Mouse (Mus musculus): Measurements from ENCODE around the gene Bcr.

The Bcr gene

DNA sequence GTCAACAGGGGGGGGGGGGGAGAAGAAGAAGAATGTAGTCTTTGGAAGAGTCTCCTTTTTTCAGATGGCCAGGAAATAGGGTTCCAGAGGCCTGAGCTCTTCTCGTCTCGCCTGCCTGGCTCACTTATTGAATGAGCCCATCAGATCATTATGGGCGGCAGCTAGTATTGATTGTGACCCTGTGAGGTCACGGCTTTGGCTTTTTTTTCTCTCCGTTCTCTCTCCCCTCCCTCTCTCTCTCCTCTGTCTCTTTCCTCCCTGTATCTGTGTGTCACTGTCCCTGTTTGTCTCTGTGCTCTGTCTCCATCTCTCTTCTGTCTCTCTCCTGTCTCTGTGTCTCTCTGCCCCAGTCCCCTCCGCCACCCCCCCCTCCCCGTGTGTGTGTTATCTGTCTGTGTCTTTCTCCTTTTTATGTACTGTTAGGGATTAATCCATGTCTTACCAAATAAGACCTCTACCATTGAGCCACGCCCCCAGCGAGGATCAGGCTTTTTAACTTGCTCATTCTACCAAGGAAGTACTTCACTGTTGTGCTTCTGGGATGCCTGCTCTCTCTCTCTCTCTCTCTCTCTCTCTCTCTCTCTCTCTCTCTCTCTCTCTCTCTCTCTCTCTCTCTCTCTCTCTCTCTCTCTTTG is 1.5 kb upstream of the Bcr start:
- peak; percentile 50 for DNase-seq

DNA sequence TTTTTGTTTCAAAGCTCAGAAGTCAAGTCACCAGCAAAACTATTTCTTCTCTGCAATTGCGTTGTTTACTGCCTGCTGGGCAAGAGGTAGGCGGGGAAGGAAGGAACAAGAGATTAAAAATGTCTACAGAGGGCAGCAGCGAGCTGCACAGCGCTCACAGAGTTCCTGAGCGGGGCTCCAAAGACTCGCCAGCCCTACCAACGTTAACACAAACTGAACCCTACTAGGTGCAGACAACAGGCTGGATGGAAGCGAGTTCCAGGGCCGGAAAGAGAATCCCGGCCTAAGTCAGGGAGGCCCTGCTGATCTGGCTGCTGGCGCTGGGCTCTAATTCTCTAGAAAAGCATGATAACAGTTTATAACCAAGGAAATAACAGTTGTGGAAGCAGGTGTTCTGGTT is 996 bp upstream of the Bcr start:
- DNase-seq, result peak; percentile 80

- DNase-seq, result peak; percentile 64
Measured at GRCm38 (mm10) chr10:75060843-75061235, 447 bp downstream of the Bcr start.

GRCm38 (mm10) chr10:75061341-75062188 is 1.2 kb downstream of the Bcr start:
- peak; percentile 53 for DNase-seq

DNA sequence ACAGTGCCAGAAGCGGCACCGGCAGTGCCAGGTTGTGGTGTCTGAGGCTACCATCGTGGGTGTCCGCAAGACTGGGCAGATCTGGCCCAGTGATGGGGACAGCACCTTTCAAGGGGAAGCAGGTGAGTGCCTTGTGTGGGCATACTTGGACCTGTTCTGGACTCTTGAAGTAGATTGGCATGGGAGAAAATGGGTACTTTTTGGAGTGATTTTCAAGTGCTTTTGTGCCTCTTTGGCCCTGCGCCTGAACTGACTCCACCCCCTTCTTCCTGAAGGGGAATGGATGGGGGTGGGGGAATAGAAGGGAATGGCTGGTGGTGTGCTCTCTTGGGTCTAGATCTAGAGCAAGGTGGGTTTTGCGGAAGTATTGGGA is 1.8 kb downstream of the Bcr start:
- no peak for DNase-seq

DNA sequence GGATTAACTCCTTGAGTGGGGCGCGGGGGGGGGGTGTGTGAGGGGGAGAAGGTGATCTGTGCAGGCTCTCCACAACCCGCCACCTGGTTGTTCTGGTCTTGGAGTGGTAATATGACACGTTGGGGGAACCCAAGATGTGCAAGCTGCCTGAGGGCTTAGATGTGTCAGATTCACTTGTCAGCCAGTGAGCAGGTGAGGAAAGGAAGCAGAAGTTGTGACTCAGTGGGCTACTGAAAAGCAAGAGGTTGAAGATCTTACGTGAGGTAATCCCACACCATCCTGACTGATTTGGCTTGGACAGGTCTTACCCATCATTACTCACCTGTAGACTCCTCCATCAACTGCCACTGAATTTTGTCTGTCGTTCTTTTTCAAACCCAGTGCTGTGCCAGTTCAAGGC is 2.2 kb downstream of the Bcr start:
- no peak for DNase-seq

- no peak for DNase-seq
Measured at GRCm38 (mm10) chr10:75063301-75063965, 3.0 kb downstream of the Bcr start.

- no peak for DNase-seq
Measured at GRCm38 (mm10) chr10:75065691-75066090, 5.3 kb downstream of the Bcr start.

- no peak for DNase-seq
Measured at GRCm38 (mm10) chr10:75067446-75067845, 7.1 kb downstream of the Bcr start.

GRCm38 (mm10) chr10:75068086-75068485 is 7.7 kb downstream of the Bcr start:
- no peak for DNase-seq

GRCm38 (mm10) chr10:75068624-75069328 is 8.4 kb downstream of the Bcr start:
- DNase-seq, result no peak

DNA sequence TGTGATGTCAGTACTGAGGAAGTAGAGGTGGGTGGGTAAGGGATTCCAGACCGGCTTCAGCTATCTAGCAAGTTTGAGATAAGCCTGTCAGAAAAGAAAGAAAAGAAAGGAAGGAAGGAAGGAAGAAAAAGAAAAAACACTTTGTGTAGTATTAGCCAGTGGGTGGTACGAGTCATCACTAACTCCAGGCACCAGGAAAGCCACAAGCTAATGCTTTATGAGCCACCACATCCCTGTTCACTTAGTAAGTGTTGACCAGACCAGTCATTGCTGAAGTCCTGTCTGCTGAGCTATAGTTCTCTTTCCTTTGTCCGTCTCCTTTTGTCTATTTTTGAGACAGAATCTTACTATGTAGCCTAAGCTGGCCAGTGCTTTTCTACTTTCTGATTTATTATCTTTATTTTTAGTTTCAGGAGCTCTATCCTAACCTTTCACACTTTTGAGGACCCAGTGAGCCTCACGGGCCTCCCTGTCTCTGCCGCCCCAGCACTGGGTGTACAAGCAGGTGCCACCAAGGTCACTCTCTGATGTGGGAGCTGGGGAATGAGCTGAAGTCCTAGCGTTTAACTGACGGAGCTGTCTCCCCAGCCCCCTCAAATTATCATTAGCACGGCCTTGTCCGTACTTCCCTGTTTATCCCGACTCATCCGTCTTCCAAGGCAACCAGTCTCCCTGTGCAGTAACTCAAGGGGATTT is 10.0 kb downstream of the Bcr start:
- no peak for DNase-seq

DNA sequence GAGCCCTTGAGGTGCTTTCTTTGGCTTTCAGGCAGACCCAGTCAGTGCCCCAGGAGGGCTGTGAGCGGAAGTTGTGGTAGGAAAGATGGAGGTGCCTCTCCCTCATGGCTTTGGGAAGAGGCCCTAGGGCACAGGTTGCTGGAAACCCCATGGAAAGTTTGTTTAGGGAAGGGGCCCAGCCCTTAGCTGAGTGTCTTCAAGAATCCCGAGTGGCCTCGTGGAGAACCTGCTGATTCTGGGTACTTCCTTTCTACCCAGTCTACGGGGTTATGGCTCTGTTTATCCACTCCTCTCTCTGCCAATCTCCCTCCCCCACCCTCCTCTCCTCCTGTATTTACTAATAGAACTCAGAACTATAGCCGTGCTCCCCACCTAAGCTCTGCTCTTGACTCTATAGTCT is 15.3 kb downstream of the Bcr start:
- DNase-seq, result no peak

DNA sequence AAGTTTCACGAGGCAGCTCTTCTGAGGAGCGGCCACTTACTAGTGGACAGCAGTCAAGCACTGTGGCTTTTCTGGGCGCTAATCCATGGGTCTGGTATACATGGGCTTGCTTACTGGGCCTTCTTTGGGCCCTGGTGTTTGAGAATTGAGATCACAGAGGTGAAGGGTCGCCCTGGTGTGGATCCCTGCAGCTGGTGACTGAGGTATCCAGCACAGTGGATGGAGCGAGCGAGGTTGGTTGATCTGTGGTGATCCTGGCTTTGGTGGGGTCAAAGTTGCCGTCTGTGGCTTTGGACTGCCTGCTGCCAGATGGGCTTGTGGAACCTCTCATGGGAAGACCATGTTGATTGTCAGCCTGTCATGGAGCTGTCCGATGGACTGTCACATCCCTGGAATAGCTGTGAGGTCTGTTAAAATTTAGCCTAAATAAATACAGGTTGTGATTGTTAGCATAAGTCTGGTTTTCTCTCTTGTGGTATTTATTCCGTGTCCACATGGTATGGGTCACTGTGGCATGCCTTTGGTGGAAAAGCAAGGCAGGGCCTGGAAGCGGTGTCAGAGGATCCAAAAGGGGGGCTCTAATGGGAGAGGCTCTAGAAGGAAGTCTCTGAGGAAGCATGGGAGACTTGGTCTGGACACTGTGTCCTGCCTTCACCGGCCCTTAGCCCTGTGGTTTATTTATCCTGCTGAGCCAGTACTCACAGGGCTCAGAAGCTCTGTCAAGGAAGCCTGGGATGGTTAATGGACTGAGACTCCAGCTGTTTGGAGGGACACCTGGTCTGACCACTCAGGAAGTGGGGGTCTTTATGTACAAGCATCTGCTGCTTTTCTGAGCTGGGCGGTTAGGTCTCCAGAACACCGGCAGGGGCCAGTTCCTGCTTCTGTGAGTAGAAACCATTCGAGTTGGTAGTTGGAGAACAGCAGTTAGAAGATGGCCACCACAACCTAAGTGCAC is 18.1 kb downstream of the Bcr start:
- DNase-seq, result no peak

- DNase-seq, result no peak
Measured at GRCm38 (mm10) chr10:75085330-75085729, 24.9 kb downstream of the Bcr start.

GRCm38 (mm10) chr10:75088471-75088870 is 28.1 kb downstream of the Bcr start:
- DNase-seq, result no peak

DNA sequence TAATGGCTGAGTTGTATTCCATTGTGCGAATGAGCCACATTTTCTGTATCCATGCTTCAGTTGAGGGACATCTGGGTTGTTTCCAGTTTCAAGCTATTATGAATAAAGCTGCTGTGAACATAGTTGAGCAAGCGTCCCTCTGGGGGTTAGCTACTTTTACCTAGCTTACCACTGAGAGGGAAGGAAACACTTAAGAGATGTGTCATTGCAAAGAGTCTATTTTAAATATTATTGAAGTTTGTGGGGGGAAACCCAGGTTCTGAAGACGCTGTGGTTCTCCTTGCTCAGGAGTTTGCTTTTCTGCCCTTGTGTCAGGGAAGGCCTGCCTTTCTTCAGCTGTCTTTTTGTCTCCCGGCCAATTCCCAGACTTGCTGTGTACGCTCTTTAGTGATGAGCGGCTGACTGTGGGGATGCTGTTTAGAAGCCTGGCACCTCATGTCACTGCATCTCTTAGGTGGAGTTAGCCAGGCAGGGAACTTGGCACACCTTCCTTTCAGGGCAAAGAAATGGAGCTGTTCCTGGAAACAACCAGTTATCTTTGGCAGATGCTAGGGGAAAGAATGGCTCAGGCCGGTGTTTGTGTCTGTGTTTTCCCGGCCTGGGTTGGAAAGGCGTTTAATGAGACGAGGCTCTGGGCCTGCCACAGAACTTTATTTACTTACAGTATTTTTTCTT is 31.2 kb downstream of the Bcr start:
- no peak for DNase-seq

GRCm38 (mm10) chr10:75093252-75093987 is 33.0 kb downstream of the Bcr start:
- no peak for DNase-seq

GRCm38 (mm10) chr10:75094338-75094737 is 33.9 kb downstream of the Bcr start:
- no peak for DNase-seq

- DNase-seq, result no peak
Measured at GRCm38 (mm10) chr10:75095216-75095615, 34.8 kb downstream of the Bcr start.
